Mouse (Mus musculus) common myeloid progenitor, adult 5-6 weeks (primary cell): ENCODE results near the gene Mylk. TPM values are rescaled to one million over a fixed set of nuclear protein-coding genes. Genes with fewer than 3 reads are reported as not detected.

Experiments used
- ATAC-seq: replicated peaks from 2 replicates; pipeline ENCODE4 v1.8.0; 2016; ENCODE audit warnings: low read depth, mild to moderate bottlenecking, moderate TSS enrichment, inconsistent platforms; ENCODE audit not compliant: poor library complexity, severe bottlenecking
- total RNA-seq: library from RNA; stranded (forward); fragments of 200-1000, 187-1606 nt; gene quantifications from 2 replicates; pipeline ENCODE4 v1.2.3, GENCODE M21; 2017

Gene Mylk
- total RNA-seq, 1 experiment from 2014 or later: 9.3 TPM

DNA sequence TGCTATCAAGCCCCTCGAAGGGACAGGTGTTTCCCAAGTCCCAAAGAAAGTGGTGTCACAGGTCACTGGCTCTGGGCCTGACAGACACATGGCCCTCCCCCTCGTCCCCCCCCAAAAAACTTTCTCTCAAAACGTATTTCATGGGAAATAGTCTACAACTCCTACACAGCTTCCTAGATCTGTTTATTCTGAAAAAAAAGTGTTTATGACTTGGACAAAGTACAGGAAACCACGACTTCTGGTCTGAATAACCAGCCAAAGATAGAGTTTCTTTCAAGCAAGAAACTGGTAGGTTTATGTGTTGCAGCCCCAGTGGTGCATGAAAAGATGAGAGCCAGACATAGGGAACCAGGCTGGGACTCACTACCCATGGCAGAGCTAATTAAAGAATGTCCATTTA is 218.0 kb downstream of the Mylk start:
- ATAC-seq: no peak

DNA sequence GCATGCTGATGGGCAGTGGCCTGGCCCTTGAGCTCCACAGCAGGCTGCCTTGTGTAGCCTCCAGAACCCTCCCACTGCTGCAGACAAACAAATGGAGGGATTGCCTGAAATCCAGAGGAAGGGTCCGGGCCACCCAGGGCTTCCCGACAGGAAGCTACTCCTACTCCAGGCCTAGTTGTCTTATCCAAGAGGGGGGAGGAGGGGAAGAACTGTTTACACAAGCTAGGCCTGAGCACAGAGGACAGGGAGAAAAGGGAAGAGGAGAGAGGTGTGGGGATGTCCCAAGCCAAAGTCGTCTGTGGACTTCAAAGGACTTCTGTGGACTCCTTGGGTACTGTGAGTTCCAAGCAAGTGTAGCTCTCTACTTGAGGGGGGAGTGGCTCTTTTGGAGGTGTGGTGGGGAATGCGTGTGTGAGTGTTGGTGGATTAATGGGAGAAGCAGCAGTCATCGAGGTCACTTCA is 221.6 kb downstream of the Mylk start:
- no peak for ATAC-seq

DNA sequence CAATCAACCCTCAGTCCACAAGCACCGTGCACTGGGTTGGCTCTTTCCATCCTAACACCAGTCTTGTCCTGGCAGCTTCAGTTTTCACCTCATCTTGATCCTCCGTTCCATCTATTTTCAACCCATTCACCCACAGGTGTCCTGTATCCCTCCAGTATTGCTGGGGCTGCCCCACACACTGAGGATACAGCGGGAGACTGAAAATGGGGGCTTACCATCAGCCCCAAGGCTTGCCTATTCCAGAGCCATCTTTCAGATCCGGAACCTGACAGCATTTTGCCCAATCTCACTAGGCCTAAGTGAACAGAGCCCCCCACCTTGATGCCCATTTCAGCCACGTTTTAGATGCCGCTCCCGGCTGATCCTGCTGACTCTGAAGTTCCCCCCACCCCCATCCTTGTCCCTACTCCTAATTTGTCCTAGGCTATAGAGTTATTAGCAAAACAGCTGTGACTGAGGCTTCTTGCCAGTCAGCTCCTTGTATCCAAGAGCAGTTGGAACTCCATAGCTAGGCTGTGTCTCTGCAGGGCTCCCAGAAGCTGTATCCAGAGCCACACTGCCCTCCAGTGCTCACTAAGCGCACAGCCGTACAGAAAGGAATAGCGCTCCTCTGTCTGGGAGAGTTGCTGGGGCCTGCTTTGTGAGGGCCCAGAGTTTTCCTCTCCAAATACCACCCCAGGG is 222.2 kb downstream of the Mylk start:
- ATAC-seq: peak; percentile 96

DNA sequence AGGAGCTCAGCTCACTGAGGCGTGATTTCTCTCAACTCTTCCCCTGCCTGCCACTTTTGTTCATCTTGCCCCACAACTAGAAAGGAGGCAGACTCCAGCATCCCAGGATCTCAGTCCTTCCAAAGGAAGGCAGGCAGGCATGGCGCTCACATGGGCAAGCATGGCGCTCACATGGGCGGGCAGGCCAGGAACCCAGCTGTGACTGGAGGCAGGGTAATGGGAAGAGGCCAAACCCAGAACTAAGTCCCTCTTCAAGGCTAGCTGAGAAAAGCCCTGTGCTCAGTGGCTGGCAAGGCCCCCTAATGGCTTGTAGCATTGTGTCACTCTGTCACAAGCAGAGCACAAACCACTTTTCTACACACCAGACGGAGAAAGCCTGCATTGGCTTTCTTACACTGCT is 223.2 kb downstream of the Mylk start:
- ATAC-seq: no peak

DNA sequence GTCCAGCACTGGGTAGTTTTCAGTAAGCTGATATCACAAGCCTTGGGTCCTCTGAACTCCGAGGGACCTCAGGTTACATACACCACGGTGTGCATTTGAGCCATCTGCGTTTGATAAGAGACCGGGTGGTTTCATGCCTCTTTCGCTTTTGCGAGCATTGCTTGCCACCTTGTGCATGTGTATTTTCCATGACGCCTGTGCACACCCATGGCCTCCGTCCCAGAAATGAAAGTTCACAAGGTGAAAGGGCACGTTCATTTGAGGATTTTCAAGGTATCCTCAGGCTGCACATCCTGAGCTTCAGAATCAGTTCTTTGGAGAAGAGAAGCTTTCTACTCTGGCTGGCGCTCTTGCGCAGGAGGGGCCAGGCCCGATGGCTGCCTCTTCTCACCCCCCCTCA is 227.5 kb downstream of the Mylk start:
- ATAC-seq: no peak

DNA sequence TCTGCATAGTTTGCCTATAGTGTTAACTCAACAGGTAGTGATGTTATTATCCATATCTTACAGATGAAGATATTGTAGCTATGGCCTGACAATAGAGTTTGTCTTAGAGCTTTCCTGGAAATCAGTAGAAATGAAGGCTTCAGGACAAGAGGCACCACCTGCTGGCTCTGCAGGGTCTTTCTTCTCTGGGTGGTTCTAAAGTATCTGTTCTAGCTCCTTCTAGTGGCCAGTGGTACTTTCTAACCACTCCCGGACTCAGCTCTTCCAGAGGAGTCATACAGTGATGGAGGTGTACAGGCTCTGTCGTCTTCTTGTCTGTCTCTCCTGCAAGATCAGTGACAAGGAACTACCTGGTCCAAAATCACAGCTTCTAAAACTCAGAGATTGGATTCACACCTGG is 230.5 kb downstream of the Mylk start:
- ATAC-seq: peak; percentile 82

DNA sequence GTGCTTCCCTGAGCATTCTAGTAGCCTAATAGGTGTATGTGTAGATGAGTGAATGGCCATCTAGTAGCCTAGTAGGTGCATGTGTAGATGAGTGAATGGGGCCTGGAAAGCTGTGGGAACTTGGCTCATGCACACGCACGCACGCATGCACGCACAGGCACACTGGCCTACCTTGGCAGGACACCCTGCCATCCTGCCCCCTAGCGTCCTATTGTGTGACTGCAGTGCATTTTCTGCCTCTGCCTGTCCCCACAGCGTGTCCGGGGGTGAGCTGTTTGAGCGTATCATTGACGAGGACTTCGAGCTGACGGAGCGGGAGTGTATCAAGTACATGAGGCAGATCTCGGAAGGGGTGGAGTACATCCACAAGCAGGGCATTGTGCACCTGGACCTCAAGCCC is 231.6 kb downstream of the Mylk start:
- no peak for ATAC-seq

DNA sequence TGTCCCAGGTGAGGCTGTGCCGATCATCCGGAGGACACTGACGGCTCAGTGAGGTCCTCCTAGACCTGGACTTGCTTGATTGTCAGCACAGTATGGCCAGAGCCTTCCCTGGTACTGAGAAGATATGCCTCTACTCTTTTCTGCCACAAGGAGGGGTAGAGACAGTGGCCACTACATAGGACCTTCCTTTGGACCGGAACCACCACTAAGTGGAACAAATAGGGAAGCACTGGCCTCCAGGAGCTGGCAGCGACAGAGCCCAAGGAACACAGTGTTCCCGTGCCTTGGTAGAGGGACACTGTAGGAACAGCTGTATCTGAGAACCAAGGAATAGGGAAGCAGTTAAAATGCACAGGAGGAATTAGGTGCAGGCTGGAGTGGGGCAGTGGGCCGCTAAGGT is 233.0 kb downstream of the Mylk start:
- ATAC-seq: no peak

DNA sequence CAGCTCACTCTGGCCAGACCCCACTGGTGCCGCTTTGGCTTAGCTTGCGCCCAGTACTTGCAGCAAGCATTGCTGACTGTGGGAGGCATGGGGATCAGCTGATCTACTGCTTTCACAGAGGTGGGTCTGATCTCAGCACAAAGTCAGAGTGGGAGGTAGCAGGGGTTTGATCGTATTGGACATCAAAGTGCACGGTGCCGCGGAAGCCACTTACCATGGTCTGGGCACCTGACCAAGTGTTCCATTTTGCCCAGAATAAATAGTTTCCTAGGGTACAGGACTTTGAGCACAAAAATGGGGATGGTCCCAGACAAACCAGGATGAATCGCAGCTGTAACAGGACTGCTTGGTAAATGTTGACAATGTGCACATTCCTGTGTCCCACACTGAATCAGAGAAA is 236.0 kb downstream of the Mylk start:
- no peak for ATAC-seq

GRCm38 (mm10) chr16:34984203-34985030 is 239.4 kb downstream of the Mylk start:
- no peak for ATAC-seq

DNA sequence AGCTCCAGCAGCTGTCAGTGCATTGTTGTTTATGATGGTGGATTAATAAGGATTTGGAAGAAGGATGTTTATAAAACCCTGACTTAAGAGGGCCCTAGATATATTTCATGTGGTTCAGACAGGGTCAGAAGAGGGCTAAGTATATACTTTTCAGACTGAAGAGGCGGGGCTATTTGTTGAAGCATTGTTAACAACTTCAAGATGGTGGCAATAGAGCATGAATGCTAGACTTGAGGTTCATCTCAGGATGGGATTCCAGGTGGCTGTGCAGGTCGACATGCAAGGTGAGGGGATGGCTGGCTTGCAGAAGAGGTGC is 240.0 kb downstream of the Mylk start:
- no peak for ATAC-seq

DNA sequence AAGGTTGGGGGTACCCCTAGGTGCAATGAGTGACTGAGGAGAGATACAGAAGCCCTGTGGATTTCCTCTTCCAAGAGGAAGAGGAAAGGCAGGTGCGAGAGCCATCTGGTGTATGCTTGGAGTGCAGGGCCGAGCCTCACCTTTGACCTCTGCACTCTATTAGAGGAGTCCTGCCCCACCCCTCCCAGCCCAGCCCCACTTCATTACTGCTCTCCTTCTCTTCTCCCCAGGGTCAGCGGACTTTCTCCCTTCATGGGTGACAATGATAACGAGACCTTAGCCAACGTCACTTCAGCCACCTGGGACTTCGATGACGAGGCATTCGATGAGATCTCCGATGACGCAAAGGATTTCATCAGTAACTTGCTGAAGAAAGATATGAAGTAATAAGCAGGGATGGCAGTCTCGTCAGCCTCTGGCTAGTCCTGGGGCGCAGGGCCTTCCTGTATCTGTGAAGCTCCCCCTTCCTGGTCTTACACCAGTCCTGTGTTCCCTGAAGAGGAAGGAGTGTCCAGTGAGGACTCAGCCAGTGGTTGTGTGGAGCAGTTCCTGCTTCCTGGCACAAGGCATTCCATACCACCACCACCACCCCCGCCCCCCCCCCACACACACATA is 241.3 kb downstream of the Mylk start:
- ATAC-seq: no peak

DNA sequence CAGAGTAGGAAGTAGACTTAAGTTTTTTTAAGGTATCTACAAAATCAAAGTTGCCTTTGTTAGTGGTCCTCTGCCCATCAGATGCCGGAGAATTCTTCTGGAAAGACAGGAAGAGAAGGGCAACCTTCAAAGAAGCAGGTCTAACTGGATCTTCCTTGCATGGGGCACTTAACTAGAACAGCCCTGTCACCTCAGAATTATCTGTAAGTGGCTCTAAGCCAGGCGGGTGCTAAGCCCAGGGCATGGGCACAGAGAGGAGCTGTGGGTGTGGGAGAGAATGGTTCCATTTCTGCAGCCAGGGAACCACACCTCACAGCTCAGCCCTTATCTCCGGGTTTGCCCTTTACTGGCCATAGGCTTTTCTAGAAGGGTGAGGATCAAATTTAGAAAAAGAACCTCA is 246.4 kb downstream of the Mylk start:
- ATAC-seq: no peak

DNA sequence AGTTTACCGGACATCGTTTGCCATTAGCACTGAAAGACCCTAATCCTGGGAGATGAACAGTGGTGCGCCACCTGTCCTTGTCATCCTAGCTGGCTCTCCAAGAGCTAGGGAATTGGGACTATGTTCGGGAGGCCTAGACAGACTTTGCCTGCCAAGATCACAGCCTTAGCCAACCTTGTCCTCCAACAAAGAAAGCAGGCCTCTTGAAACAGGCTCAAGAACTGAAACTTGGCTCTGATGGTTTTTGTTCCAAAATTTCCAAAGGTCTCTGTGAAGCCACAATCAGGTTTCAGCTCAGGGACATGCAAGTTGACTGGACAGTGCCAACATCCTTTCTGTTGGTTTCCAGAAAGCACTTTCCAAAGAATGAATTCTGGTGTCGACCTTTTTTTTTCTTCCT is 247.8 kb downstream of the Mylk start:
- no peak for ATAC-seq

GRCm38 (mm10) chr16:34993694-34994330 is 248.8 kb downstream of the Mylk start:
- no peak for ATAC-seq

- ATAC-seq: no peak
Observed at GRCm38 (mm10) chr16:34994641-34995141, 249.7 kb downstream of the Mylk start.

DNA sequence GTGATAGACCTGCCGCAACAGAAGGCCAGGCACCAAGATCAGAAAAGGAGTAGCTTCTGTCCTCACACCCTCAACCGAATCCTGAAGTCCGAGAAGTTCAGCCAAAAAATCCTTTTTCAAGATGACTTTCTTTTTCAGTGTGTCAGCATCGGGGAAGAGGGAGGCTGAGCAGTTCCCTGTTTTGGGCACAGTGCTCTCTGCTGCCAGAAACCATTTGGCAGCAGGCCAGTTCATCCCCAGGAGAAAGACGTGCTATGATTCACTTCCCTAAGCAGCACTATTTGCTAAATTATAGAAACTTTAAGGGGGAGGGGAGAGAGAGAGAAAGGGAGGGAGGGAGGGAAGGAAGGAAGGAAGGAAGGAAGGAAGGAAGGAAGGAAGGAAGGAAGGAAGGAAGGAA is 251.1 kb downstream of the Mylk start:
- peak; percentile 69 for ATAC-seq

GRCm38 (mm10) chr16:34997052-34997451 is 252.0 kb downstream of the Mylk start:
- no peak for ATAC-seq

DNA sequence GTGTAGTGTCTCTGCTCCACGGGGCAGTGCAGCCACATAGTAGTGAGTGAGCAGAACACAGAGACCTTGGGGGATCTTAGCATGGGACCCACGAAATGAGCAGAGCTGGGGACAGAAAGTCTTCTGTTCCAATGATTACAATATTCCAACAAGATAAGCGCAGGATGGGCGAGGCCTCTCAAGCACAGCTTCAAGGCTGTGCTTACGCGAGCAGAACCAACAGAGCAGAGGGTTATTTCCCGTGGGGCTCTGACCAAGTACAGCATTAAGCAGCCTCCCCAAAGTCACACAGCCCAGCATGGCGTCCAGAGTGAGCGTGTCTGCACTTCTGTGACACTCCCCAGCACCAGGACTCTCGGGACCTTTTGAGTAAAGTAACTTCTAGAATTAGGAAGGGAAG is 252.6 kb downstream of the Mylk start:
- ATAC-seq: no peak

GRCm38 (mm10) chr16:34999016-34999415 is 254.0 kb downstream of the Mylk start:
- ATAC-seq: no peak

DNA sequence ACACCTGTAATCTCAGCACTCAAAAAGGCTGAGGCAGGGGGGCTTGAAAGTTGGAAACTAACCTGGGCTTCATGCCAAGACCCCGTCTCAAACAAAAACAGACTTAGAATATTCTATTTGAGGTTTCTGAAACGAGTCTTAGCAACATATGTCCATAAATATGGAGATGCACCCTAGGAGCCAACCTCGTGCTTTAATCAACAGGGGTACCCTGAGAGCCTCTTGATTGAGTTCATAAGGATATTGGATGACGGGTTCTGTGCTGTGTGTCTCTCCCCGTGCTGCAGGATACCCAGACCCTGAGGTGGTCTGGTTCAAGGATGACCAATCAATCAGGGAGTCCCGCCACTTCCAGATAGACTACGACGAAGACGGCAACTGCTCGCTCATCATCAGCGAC is 255.0 kb downstream of the Mylk start:
- no peak for ATAC-seq
